Comparison of ENCODE assay signal across 8 mouse cellular contexts in the genomic region with DNA sequence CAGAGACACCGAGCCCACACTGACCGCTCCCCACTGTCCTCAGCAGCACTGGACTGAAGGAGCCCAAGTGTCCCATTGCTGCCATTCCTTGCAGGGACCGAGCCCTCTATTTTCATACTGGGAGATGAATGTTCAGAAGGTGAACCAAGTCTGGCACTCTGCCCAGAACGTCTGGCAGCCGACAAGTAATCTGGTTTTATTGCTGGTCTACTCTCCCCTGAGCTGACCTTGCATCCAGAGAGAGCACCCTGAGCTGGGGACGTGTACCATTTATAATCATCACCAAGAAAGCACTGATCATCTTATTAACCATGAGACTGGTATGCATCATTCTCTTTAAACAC.
A peak's percentile ranks its signal among the peaks of the same experiment; 100 is the strongest.
DNase-seq lines count a peak whose midpoint lies in the region; ATAC-seq and TF ChIP-seq lines count a peak whose summit lies in the region.

No protein-coding gene starts in this region.

- no peak for TF ChIP-seq CTCF in liver, adult 2 months (IDR thresholded peaks at IDR 0.05; ENCODE audit: low read depth, low read length)

- no peak for TF ChIP-seq POLR2A in liver, adult 2 months (IDR thresholded peaks at IDR 0.05; ENCODE audit: extremely low read depth, insufficient read depth, low read length)

- H3K79me2 ChIP-seq in liver, adult 2 months (ENCODE audit: control insufficient read depth, insufficient read depth, low read length), result no peaks in the 10 kb centered on the region

- WGBS in liver, adult 2 months, result 61% methylated on average over 6 of the region's 6 CpGs
- 69% methylated on average over 6 of the region's 6 CpGs for WGBS in liver, embryonic 12.5 days (ENCODE audit: insufficient replicate concordance)
- WGBS in neural tube, embryonic 13.5 days, result 22% methylated on average over 6 of the region's 6 CpGs

- H3K27me3 ChIP-seq in liver, adult 2 months (ENCODE audit: control insufficient read depth, insufficient read depth, low read length), result no peaks in the 10 kb centered on the region
- H3K27me3 ChIP-seq in liver, embryonic 12.5 days (replicated peaks), result no peaks in the 10 kb centered on the region
- H3K27me3 ChIP-seq in neural tube, embryonic 13.5 days, result no peaks in the 10 kb centered on the region

- no peak for ATAC-seq in liver, embryonic 12.5 days
- peak; percentile 67 for ATAC-seq in neural tube, embryonic 13.5 days (ENCODE audit: low read depth)

- no peaks in the 10 kb centered on the region for H3K9me3 ChIP-seq in liver, embryonic 12.5 days (replicated peaks)
- no peaks in the 10 kb centered on the region for H3K9me3 ChIP-seq in neural tube, embryonic 13.5 days

- H3K9ac ChIP-seq in liver, adult 2 months (ENCODE audit: low read depth, low read length), result no peak overlapping the region
- no peak overlapping the region for H3K9ac ChIP-seq in liver, embryonic 12.5 days
- no peak overlapping the region for H3K9ac ChIP-seq in neural tube, embryonic 13.5 days

- H3K27ac ChIP-seq in liver, adult 2 months (replicated peaks; ENCODE audit: insufficient read depth, low read depth, low read length), result no peak overlapping the region
- no peak overlapping the region for H3K27ac ChIP-seq in liver, embryonic 12.5 days
- peak overlapping the region; percentile 69 for H3K27ac ChIP-seq in neural tube, embryonic 13.5 days (replicated peaks)

- H3K4me3 ChIP-seq in liver, adult 2 months (ENCODE audit: insufficient read depth, low read depth, low read length), result no peak overlapping the region
- H3K4me3 ChIP-seq in liver, embryonic 12.5 days, result no peak overlapping the region
- no peak overlapping the region for H3K4me3 ChIP-seq in neural tube, embryonic 13.5 days

- no peak overlapping the region for H3K4me2 ChIP-seq in liver, embryonic 12.5 days
- no peak overlapping the region for H3K4me2 ChIP-seq in neural tube, embryonic 13.5 days

- DNase-seq in liver, adult 2 months (ENCODE audit: extremely low read depth, low read depth, low spot score), result peak; percentile 37
- peak; percentile 67 to 68 for DNase-seq in cerebellum, adult 18-20 months
- DNase-seq in heart, adult 8-10 months (ENCODE audit: low spot score), result peak; percentile 70
- peak; percentile 77 for DNase-seq in kidney, postnatal 14 days
- DNase-seq in spleen, postnatal 14 days (ENCODE audit: low spot score in 2 of 2), result no peak
- no peak for DNase-seq in left cerebral cortex, adult 8-10 months (ENCODE audit: low spot score in 2 of 2)

- H3K4me1 ChIP-seq in liver, adult 2 months (ENCODE audit: control insufficient read depth, insufficient read depth, low read length), result no peaks in the 10 kb centered on the region
- no peaks in the 10 kb centered on the region for H3K4me1 ChIP-seq in liver, embryonic 12.5 days
- peaks cover 38% of the 10 kb centered on the region for H3K4me1 ChIP-seq in neural tube, embryonic 13.5 days (replicated peaks)

- H3K36me3 ChIP-seq in liver, adult 2 months (ENCODE audit: control insufficient read depth, insufficient read depth, low read length), result no peaks in the 10 kb centered on the region
- H3K36me3 ChIP-seq in liver, embryonic 12.5 days, result peaks cover 4% of the 10 kb centered on the region; the same call in 1 of the 2 replicates
- H3K36me3 ChIP-seq in neural tube, embryonic 13.5 days, result 0 out of 2 replicates have a peak, but pooled peaks cover 5% of the 10 kb centered on the region

Comparison
In these comparisons a context has a peak if more than half of its experiments do, and no peak if none do; other contexts are left out.
1. DNase-seq: peak in liver, adult 2 months (single experiment), cerebellum, adult 18-20 months (2 of 2), heart, adult 8-10 months (single experiment) and kidney, postnatal 14 days (single experiment); none in spleen, postnatal 14 days (0 of 2) and left cerebral cortex, adult 8-10 months (0 of 2).